Mouse (Mus musculus) small intestine, adult 2 months (tissue): ENCODE results near the gene Dennd4b.

ENCODE experiments used
- CTCF ChIP-seq: fragments of 200-500 bp; IDR thresholded peaks from 2 replicates; pipeline ENCODE4 v1.5.1; 2012; ENCODE audit warnings: low read depth, mild to moderate bottlenecking, control low read depth, inconsistent platforms, low read length, moderate library complexity, mixed read lengths; ENCODE audit not compliant: insufficient replicate concordance, insufficient read length; ENCODE audit errors: extremely low read depth
- POLR2A ChIP-seq: fragments of 200-500 bp; IDR thresholded peaks from 2 replicates; pipeline ENCODE4 v1.6.1; 2012; ENCODE audit warnings: low read depth, mild to moderate bottlenecking, control low read depth, inconsistent platforms, low read length, moderate library complexity

DNA sequence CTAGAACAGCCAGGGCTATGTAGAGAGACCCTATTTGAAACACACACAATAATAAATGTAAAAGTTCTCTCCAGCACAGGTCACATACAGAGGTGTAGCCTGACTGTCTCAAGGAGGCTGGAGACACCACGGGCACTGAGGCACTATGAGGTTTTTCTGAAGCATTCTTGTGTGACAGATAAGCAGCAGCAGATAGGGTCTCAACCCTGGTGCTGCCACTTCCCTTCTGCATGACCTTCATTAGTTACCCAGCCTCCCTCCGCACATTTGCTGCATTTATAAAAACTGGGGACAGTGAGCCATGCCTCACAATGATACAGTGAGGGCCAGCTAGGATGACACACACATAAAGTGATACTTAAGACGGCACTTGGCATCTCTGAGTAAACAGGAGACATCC lies 42.0 kb upstream of the Dennd4b start:
- TF ChIP-seq POLR2A (no peak), CTCF (no peak)
